Mouse (Mus musculus) lung, adult 2 months (tissue): ENCODE results near the gene Ercc4. TPM values are rescaled to one million over a fixed set of nuclear protein-coding genes. Genes with fewer than 3 reads are reported as not detected.

Source experiments
- DNase-seq: peaks from one replicate; pipeline ENCODE4 v3.0.0; 2022
- H3K4me1 ChIP-seq: fragments of 200-500 bp; 2 replicates; pipeline ENCODE4 v1.6.1; 2011; ENCODE audit warnings: low read length; ENCODE audit not compliant: control insufficient read depth, insufficient read depth
- H3K4me3 ChIP-seq: fragments of 200-500 bp; replicated peaks from 2 replicates; pipeline ENCODE3; 2011; ENCODE audit warnings: low read depth, mild to moderate bottlenecking, control low read depth, low read length; ENCODE audit errors: extremely low read depth
- CTCF ChIP-seq: fragments of 200-500 bp; IDR thresholded peaks from 2 replicates; pipeline ENCODE4 v1.5.1; 2011; ENCODE audit warnings: mild to moderate bottlenecking, low read length, control low read depth; ENCODE audit not compliant: insufficient read depth
- POLR2A ChIP-seq: fragments of 200-500 bp; IDR thresholded peaks from 2 replicates; pipeline ENCODE4 v1.6.1; 2011; ENCODE audit warnings: low read depth, mild to moderate bottlenecking, control low read depth, low read length, borderline replicate concordance; ENCODE audit errors: extremely low read depth
- WGBS: fragments of 180-500 bp; shearing (Covaris S2); methylation state at CpG from one replicate; pipeline ENCODE4 v1.1.7; 2018; 5-methylcytosine and 5-hydroxymethylcytosine counted together
- polyA plus RNA-seq: library from polyadenylated mRNA; depleted of rRNA; stranded (reverse); fragments of >200 nt; gene quantifications from 2 replicates; pipeline ENCODE4 v1.2.3, GENCODE M21; 2012

The Ercc4 gene
- polyA plus RNA-seq, 1 experiment: 13.8 TPM

DNA sequence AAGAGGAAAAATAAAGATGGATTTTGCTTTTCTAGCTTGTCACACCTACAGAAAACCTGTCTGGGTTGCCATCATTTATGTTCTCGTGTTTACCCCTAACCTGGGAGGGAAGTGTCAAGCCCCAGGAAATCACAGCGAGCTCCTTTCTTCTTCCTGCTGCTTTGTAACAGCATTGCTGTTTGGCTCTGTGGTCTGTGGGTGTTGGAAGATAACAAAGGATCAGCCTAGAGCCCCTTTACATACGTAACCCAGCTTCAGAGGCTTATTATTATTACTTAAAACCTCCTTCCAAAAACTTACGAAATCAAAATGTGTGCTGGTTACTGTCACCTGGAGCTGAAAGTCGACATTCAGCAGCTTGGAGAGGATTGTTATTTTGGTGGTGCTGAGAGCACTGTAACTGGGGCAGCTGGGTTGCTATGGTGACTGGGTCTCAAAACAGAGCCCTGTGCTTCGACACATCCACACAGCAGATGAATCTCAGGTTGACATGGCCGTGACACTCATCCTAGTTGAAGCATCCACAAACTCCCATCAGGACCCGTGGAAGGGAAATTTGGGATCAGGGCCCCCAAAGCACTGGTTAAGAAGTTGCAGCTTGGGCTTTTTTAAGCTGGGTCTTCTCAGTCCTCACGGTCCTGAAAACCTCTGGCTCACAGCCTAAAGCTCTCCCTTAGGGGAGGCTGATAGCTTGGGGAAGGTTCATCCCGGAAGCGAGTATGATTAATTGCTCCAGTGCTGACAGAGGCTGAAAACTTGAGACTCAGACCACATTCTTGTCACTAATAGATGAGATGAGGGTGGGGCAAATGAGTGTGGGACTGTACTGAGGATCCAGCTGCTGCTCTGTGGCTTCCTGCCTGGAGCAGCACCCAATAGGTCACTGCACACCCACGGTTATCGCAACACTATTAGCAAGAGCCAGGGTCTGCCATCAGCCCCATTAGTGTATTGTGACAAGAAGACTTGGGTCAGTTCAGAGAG lies 49.7 kb downstream of the Ercc4 start:
- DNase-seq: peak; percentile 28
- TF ChIP-seq POLR2A (no peak), CTCF (no peak)

GRCm38 (mm10) chr16:13159927-13160644 lies 50.6 kb downstream of the Ercc4 start:
- DNase-seq: peak; percentile 90
- H3K4me3 ChIP-seq: peak overlapping the region; percentile 31

More for the DNA sequence above, 49.7 kb downstream of the Ercc4 start:
- no peak overlapping the region for H3K4me3 ChIP-seq
- peaks cover 5% of the 10 kb centered on the region; the same call in 1 of the 2 replicates for H3K4me1 ChIP-seq
- 24% methylated on average over 13 of the region's 13 CpGs for WGBS

GRCm38 (mm10) chr16:13161516-13161915 lies 52.0 kb downstream of the Ercc4 start:
- no peak for TF ChIP-seq CTCF
- no peak for TF ChIP-seq POLR2A
- Histone ChIP-seq H3K4me3 (no peak overlapping the region), H3K4me1 (peaks cover 5% of the 10 kb centered on the region; the same call in 1 of the 2 replicates)
- DNase-seq: no peak
- 77% methylated on average over 5 of the region's 5 CpGs for WGBS

More at GRCm38 (mm10) chr16:13159927-13160644, 50.6 kb downstream of the Ercc4 start:
- H3K4me1 ChIP-seq: peaks cover 5% of the 10 kb centered on the region; the same call in 1 of the 2 replicates
- 3% methylated on average over 29 of the region's 29 CpGs for WGBS
- TF ChIP-seq POLR2A (peak; percentile 13; the same call in 1 of the 2 replicates), CTCF (peak; percentile 96)

DNA sequence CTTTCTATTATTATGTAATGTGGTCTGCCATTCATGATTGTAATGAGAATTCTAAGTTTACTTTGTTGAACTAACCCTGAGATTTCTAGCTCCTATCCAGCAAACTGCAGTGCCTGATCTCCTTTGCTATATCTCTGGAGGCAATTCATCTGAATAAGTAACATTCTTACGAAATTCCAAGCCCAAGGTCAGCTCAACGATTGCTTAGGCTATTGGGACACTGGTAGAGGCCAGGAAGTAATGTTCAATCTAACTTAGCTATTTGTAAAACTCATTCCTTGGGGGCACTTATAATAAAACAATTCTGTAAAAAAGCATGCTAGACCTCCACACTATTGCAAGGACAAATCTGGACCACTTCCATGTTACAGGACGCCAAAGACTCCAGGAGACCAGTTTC lies 58.2 kb downstream of the Ercc4 start:
- Histone ChIP-seq H3K4me3 (no peak overlapping the region), H3K4me1 (no peaks in the 10 kb centered on the region)
- WGBS: 74% methylated on average over 3 of the region's 3 CpGs
- DNase-seq: no peak
- no peak for TF ChIP-seq CTCF
- TF ChIP-seq POLR2A: no peak

DNA sequence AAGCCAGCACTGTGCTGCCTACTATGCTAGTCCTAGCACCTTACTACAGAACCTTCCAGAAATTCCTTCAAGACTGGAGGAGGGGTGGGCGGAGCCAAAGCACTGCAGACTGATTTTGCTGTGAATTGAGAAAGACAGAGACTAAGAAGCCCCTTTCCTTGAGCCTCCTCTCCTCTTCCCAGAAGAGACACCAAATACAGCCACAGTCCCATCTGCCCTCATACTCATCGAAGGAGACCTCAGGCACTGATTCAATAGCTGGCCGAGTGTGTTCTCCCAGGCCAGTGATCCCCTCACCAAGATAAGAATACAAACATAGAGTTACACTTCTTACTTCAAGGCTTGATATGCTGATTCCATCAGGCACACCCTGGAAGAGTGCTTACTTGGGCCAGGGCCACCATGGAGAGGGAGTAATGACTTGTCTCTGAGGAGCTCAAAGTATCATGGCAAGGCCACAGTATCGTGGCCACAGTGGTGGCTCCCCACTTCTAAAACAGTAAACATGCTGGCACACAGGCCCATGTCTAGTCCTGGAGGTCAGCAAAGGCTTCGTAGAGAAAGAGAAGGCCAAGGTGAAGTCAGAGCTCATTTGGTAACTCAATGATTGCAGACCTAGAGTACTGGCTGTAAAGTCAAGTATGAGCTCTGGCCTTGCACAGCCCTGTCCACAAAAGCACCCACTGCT lies 63.7 kb downstream of the Ercc4 start:
- Histone ChIP-seq H3K4me1 (no peaks in the 10 kb centered on the region), H3K4me3 (no peak overlapping the region)
- TF ChIP-seq CTCF (no peak), POLR2A (no peak)
- DNase-seq: no peak
- WGBS: 79% methylated on average over 5 of the region's 5 CpGs

DNA sequence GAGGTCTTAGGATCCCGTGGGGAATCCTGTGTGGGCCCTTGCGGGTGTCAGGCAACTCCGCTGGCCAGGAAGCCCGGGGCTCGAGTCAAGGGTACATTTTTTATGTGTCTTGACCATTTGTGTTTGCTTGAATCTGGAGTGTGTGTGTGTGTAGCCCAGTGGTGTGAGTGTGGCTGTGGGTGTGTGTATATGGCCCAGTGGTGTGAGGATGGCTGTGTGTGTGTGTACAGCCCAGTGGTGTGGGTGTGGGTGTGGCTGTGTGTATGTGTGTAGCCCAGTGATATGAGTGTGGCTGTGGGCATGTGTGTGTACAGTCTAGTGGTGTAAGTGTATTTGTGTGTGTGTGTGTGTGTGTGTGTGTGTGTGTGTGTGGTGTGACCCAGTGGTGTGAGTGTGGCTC lies 73.0 kb downstream of the Ercc4 start:
- Histone ChIP-seq H3K4me3 (no peak overlapping the region), H3K4me1 (no peaks in the 10 kb centered on the region)
- TF ChIP-seq CTCF (no peak), POLR2A (no peak)
- no peak for DNase-seq
- WGBS: 87% methylated on average over 5 of the region's 5 CpGs

DNA sequence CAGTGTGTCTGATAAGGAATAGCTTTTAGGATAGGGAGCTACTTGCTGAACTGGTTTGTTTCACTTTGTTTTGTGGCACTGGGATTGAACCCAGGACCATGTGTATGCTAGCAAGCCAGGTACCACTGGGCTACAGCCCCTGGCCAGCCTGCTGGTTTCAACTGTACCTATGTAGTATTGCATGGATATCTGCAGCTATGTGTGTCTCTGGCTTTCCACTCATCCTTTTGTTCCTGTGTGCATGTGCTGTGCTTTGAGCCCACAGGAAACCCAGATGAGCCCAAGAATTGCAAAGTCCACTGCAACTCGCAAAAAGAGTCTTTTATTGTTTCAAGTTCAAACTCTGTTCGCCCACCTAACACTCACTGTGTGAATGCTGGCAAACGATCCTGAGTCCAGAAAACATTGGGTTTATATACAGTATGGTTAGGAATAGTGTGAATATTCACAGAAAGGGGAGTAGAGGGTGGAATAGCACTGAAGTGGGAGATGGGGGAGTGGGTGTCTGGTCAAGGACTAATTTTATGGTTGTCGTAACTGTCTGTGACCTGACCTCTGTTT lies 73.8 kb downstream of the Ercc4 start:
- DNase-seq: no peak
- Histone ChIP-seq H3K4me1 (no peaks in the 10 kb centered on the region), H3K4me3 (no peak overlapping the region)
- WGBS: 83% methylated on average over 4 of the region's 4 CpGs
- no peak for TF ChIP-seq POLR2A
- TF ChIP-seq CTCF: no peak

DNA sequence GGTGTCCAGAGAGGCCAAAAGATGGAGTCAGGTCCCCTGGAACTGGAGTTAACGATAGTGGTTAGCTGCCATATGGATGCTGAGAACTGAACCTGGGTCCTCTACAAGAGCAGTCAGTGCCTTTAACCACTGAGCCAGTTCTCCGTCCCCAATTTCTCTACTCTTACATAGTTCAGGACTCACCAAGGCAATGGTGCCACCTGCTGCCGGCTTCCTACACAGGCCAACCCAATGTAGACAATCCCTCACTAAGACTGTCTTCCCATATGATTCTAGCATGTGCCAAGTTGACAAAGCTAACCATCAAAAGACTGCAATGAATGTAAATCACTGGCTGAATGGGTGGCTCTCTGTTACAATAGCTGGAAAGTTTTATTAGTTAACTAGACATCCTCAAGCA lies 74.9 kb downstream of the Ercc4 start:
- WGBS: 90% methylated on average over 3 of the region's 3 CpGs
- peaks cover 2% of the 10 kb centered on the region; the same call in 1 of the 2 replicates for H3K4me1 ChIP-seq
- H3K4me3 ChIP-seq: no peak overlapping the region
- TF ChIP-seq POLR2A (no peak), CTCF (no peak)
- no peak for DNase-seq

DNA sequence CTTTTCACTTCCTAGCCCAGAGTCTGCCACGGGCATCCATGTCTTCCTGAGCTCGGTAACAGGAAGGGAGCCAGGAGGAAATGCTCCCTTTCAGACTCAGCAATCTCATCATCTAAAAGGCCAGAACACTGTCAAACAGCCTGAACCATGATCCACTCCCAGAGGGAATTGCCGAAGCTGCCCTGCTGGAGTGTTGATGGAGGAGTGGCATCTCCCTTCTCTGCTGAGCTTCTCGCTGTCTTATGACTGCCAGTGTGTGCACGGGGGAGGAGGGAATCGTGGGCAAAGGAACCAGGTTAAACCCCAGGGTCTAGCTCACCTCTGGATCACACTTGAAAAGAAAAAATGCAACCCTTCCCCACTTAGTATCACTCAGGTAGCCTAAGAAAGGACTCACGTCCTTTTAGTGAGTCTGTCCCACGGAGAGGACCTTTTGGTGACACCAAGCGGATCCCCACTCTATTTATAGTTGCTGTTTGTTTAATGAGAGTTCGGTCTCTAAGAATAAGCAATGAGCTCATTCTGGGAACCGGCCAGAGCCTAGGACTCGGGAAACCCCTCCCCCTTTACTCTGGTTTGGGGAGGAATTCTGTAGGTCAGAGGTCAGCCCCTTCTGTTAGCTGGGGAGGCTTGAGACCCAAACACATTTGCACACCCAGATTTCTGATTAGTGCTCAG lies 80.1 kb downstream of the Ercc4 start:
- peaks cover 16% of the 10 kb centered on the region for H3K4me1 ChIP-seq
- peak; percentile 14; the same call in 1 of the 2 replicates for TF ChIP-seq POLR2A
- no peak for TF ChIP-seq CTCF
- 15% methylated on average over 12 of the region's 12 CpGs for WGBS
- peak; percentile 23 for DNase-seq
- H3K4me3 ChIP-seq: no peak overlapping the region
